Mouse (Mus musculus) forebrain, postnatal 0 days (tissue): ENCODE data around the gene Vmn1r207-ps. TPM values are rescaled to one million over a fixed set of nuclear protein-coding genes. Genes with fewer than 3 reads are reported as not detected.
"Not testable (repeated sequence)": the region's sequence is repeated elsewhere in the genome, so short reads cannot be mapped to it uniquely, and the experiment has no call there.

ENCODE experiments used
- ATAC-seq: fragments of 200-750 bp; cut with Nextera tagmentation; 2 replicates; pipeline ENCODE4 v1.8.0; 2017; ENCODE audit warnings: mild to moderate bottlenecking, moderate library complexity
- DNase-seq: peaks from one replicate; pipeline ENCODE4 v3.0.0-alpha.2; 2015
- H3K27ac ChIP-seq: fragments of 300-500 bp; sonication (generic); 2 replicates; pipeline ENCODE4 v1.5.1; 2014; ENCODE audit warnings: low read depth, mild to moderate bottlenecking, antibody characterized with exemption, low read length, moderate library complexity, mixed read lengths
- H3K27me3 ChIP-seq: fragments of 300-500 bp; sonication (generic); 2 replicates; pipeline ENCODE4 v1.6.1; 2014; ENCODE audit warnings: mild to moderate bottlenecking, low read length, mixed read lengths; ENCODE audit not compliant: insufficient read depth
- H3K36me3 ChIP-seq: fragments of 300-500 bp; sonication (generic); 2 replicates; pipeline ENCODE4 v1.6.1; 2014; ENCODE audit warnings: mild to moderate bottlenecking, moderate library complexity; ENCODE audit not compliant: insufficient read depth
- H3K4me1 ChIP-seq: fragments of 300-500 bp; sonication (generic); 2 replicates; pipeline ENCODE4 v1.6.1; 2014; ENCODE audit warnings: antibody characterized with exemption; ENCODE audit not compliant: insufficient read depth
- H3K4me2 ChIP-seq: fragments of 300-500 bp; sonication (generic); 2 replicates; pipeline ENCODE4 v1.6.1; 2014; ENCODE audit warnings: low read depth, mild to moderate bottlenecking, moderate library complexity
- H3K4me3 ChIP-seq: fragments of 300-500 bp; sonication (generic); 2 replicates; pipeline ENCODE4 v1.5.1; 2014; ENCODE audit warnings: low read depth, low read length, mixed read lengths
- H3K9ac ChIP-seq: fragments of 300-500 bp; sonication (generic); 2 replicates; pipeline ENCODE4 v1.6.1; 2014; ENCODE audit warnings: mild to moderate bottlenecking
- H3K9me3 ChIP-seq: fragments of 300-500 bp; sonication (generic); 2 replicates; pipeline ENCODE4 v1.6.1; 2016; ENCODE audit warnings: low read length
- CTCF ChIP-seq: sonication (generic); IDR thresholded peaks from 2 replicates; pipeline ENCODE4 v1.5.1; 2016; ENCODE audit warnings: antibody characterized with exemption, control low read depth, low read depth
- WGBS: fragments of 180-500 bp; shearing (Covaris S2); extraction: QIAGEN DNeasy Blood & Tissue Kit; methylation state at CpG from one replicate; pipeline ENCODE4 v1.1.7; 2014; 5-methylcytosine and 5-hydroxymethylcytosine counted together
- polyA plus RNA-seq: library from polyadenylated mRNA; unstranded; fragments of >200 nt; fragmentation: Nextera tagmentation; extraction: Ambion mirVana; gene quantifications from 2 replicates; pipeline ENCODE4 v1.2.1, GENCODE M21; 2015
- total RNA-seq: library from RNA; depleted of rRNA; stranded (reverse); fragments of >200 nt; gene quantifications from 2 replicates; pipeline ENCODE4 v1.2.3, GENCODE M21; 2014; rRNA removed

The Vmn1r207-ps gene
- total RNA-seq: 0.05 TPM in 1 of 2 replicates, not detected in the other
- polyA plus RNA-seq: not detected in 2 replicates

DNA sequence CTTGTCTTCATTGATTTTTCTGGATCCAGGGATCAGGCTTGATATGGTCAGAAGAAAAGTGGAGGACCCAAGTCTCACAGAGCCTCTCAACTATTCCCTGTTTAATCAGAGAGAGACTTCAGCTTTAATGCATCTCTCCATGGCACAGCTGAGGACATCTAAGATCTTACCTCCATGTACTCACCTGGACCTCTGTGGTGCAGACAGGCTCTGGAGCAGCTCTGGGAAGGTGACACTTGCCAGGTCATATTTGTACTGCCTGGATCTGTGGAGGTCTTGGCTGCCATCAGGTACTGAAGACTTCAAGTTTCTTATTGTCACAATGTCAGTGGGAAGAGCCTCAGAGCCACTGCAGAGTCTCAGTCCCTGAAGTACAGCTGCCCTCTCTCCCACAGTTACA lies at the start of gene Vmn1r207-ps:
Vmn1r207-ps (minus strand) TSS at position 101 of the 400 bp plus-strand sequence.
- not testable (repeated sequence) for ATAC-seq, H3K4me1 ChIP-seq, DNase-seq, H3K4me2 ChIP-seq, H3K9me3 ChIP-seq, H3K27ac ChIP-seq, H3K4me3 ChIP-seq, H3K36me3 ChIP-seq, H3K27me3 ChIP-seq, H3K9ac ChIP-seq

GRCm38 (mm10) chr13:22777300-22777699 lies 47.9 kb upstream of the Vmn1r207-ps start, which contains the start of gene Vmn1r208:
Gene Vmn1r208, minus strand, starts transcription at chr13:22777400.
- H3K9ac ChIP-seq, H3K4me2 ChIP-seq, DNase-seq, H3K36me3 ChIP-seq, H3K4me1 ChIP-seq, H3K27me3 ChIP-seq, H3K27ac ChIP-seq, ATAC-seq, H3K9me3 ChIP-seq, H3K4me3 ChIP-seq: not testable (repeated sequence)
- no CpG with 5 or more reads among the region's 7 CpGs for WGBS

DNA sequence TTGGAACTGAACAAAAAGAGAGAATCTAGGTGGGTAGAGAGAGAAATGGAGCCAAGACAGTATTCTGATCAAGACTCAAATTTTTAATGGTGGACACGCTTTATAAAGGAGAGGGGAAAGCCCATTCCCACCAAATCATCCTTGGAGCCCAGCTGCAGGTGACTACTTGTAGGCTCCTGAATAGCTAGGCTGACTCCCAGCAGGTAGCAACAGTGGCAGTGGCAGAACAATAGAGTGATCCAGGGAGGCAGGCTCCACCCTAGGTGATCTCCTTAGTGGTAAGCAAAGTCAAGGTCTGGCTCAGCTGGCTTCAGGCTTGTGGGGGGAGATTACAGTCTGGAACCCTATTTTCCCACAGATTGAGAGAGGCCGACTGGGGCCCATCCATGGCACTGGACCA lies 42.2 kb upstream of the Vmn1r207-ps start:
- H3K9me3 ChIP-seq, DNase-seq, H3K4me3 ChIP-seq, H3K4me2 ChIP-seq, H3K4me1 ChIP-seq, H3K27me3 ChIP-seq, H3K9ac ChIP-seq, H3K27ac ChIP-seq, ATAC-seq, H3K36me3 ChIP-seq: not testable (repeated sequence)
- WGBS: 100% methylated on average over 1 of the region's 2 CpGs

DNA sequence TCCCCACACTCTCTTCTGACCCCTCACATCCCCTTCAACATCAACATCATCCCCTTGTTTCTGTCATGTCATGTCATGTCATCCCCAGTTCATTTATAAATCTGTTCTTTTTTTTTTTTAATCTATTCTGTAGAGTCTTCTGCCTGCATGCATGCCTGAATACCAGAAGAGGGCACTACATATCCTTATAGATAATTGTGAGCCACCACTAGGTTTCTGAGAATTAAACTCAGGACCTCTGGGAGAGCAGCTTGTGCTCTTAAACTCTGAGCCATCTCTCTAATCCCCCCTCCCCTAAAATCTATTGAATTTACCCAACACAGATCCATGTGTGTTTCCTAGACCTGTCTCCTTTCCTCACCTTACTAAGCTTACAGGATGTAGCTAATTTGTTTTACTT lies 18.1 kb upstream of the Vmn1r207-ps start:
- ATAC-seq (peak; percentile 38; the same call in 1 of the 2 replicates), DNase-seq (peak; percentile 1)
- Histone ChIP-seq H3K9me3 (no peaks in the 10 kb centered on the region), H3K4me1 (no peaks in the 10 kb centered on the region), H3K27ac (no peak overlapping the region), H3K27me3 (no peaks in the 10 kb centered on the region), H3K4me3 (no peak overlapping the region), H3K36me3 (no peaks in the 10 kb centered on the region), H3K4me2 (no peak overlapping the region), H3K9ac (no peak overlapping the region)
- TF ChIP-seq CTCF: peak; percentile 49

GRCm38 (mm10) chr13:22706947-22707346 lies 22.5 kb downstream of the Vmn1r207-ps start:
- H3K36me3 ChIP-seq, H3K4me2 ChIP-seq, DNase-seq, H3K9ac ChIP-seq, ATAC-seq, H3K9me3 ChIP-seq, H3K27ac ChIP-seq, H3K27me3 ChIP-seq, H3K4me3 ChIP-seq, H3K4me1 ChIP-seq: not testable (repeated sequence)

- WGBS: 28% methylated on average over 2 of the region's 2 CpGs
Observed at GRCm38 (mm10) chr13:22702951-22703350, 26.5 kb downstream of the Vmn1r207-ps start.

More at GRCm38 (mm10) chr13:22702951-22703350, 26.5 kb downstream of the Vmn1r207-ps start:
- not testable (repeated sequence) for H3K27ac ChIP-seq, H3K4me3 ChIP-seq, H3K9me3 ChIP-seq, H3K27me3 ChIP-seq, H3K36me3 ChIP-seq, ATAC-seq, H3K4me2 ChIP-seq, H3K4me1 ChIP-seq, DNase-seq, H3K9ac ChIP-seq

Other genes with a start within 250 kb of the Vmn1r207-ps start
- not detected in 2 replicates for gene Vmn1r202, start 224.2 kb downstream of the Vmn1r207-ps start, total RNA-seq
- gene Vmn1r202, start 224.2 kb downstream of the Vmn1r207-ps start, polyA plus RNA-seq: not detected in 2 replicates
- not detected in 2 replicates for gene Vmn1r203, start 211.5 kb downstream of the Vmn1r207-ps start, total RNA-seq
- gene Vmn1r203, start 211.5 kb downstream of the Vmn1r207-ps start, polyA plus RNA-seq: not detected in 2 replicates
- gene Vmn1r204, start 176.4 kb downstream of the Vmn1r207-ps start, total RNA-seq: not detected in 2 replicates
- gene Vmn1r204, start 176.4 kb downstream of the Vmn1r207-ps start, polyA plus RNA-seq: not detected in 2 replicates
- not detected in 2 replicates for gene Vmn1r205, start 136.6 kb downstream of the Vmn1r207-ps start, total RNA-seq
- gene Vmn1r205, start 136.6 kb downstream of the Vmn1r207-ps start, polyA plus RNA-seq: not detected in 2 replicates
- gene Vmn1r206, start 105.4 kb downstream of the Vmn1r207-ps start, total RNA-seq: not detected in 2 replicates
- not detected in 2 replicates for gene Vmn1r206, start 105.4 kb downstream of the Vmn1r207-ps start, polyA plus RNA-seq
- not detected in 2 replicates for gene Vmn1r208, start 47.8 kb upstream of the Vmn1r207-ps start, total RNA-seq
- gene Vmn1r208, start 47.8 kb upstream of the Vmn1r207-ps start, polyA plus RNA-seq: not detected in 2 replicates
- not detected in 2 replicates for gene Vmn1r209, start 80.1 kb upstream of the Vmn1r207-ps start, total RNA-seq
- gene Vmn1r209, start 80.1 kb upstream of the Vmn1r207-ps start, polyA plus RNA-seq: not detected in 2 replicates
- gene Vmn1r210, start 101.7 kb upstream of the Vmn1r207-ps start, total RNA-seq: not detected in 2 replicates
- gene Vmn1r210, start 101.7 kb upstream of the Vmn1r207-ps start, polyA plus RNA-seq: not detected in 2 replicates
- not detected in 2 replicates for gene Vmn1r211, start 127.9 kb upstream of the Vmn1r207-ps start, total RNA-seq
- gene Vmn1r211, start 127.9 kb upstream of the Vmn1r207-ps start, polyA plus RNA-seq: not detected in 2 replicates
- not detected in 2 replicates for gene Vmn1r212, start 154.6 kb upstream of the Vmn1r207-ps start, total RNA-seq
- gene Vmn1r212, start 154.6 kb upstream of the Vmn1r207-ps start, polyA plus RNA-seq: not detected in 2 replicates